Mouse (Mus musculus) adrenal gland (tissue): ENCODE results near the gene Megf9.

Source experiments
- intact Hi-C: fragments of 180-260 bp; cut with DNase I; formaldehyde crosslinking; loops from one replicate; pipeline ENCODE4 v1.15.1; 2025

Gene Megf9

GRCm38 (mm10) chr4:70451750-70452149 lies 83.0 kb downstream of the Megf9 start:
- intact Hi-C loops: loop anchor here (1.0 to 5.0 kb wide), 2 partner anchors 128 to 151 kb away; no protein-coding TSS in a partner anchor

GRCm38 (mm10) chr4:70449668-70450067 lies 85.1 kb downstream of the Megf9 start:
- intact Hi-C loops: loop anchor here (5.0 kb wide), 1 partner anchor 153 kb away; no protein-coding TSS in a partner anchor

GRCm38 (mm10) chr4:70446774-70447173 lies 88.0 kb downstream of the Megf9 start:
- intact Hi-C loops: no loop called here

- intact Hi-C loops: no loop called here
Measured at GRCm38 (mm10) chr4:70420202-70420601, 114.6 kb downstream of the Megf9 start.

- intact Hi-C loops: no loop called here
Measured at GRCm38 (mm10) chr4:70412126-70412525, 122.7 kb downstream of the Megf9 start.

GRCm38 (mm10) chr4:70409994-70410721 lies 124.6 kb downstream of the Megf9 start, which contains the start of gene Cdk5rap2:
Gene Cdk5rap2 (minus strand): TSS chr4:70410443.
- intact Hi-C loops: no loop called here

GRCm38 (mm10) chr4:70409456-70409855 lies 125.3 kb downstream of the Megf9 start:
- intact Hi-C loops: no loop called here

- intact Hi-C loops: no loop called here
Measured at GRCm38 (mm10) chr4:70402109-70402819, 132.5 kb downstream of the Megf9 start.

- intact Hi-C loops: no loop called here
Measured at GRCm38 (mm10) chr4:70399476-70399875, 135.3 kb downstream of the Megf9 start.

- intact Hi-C loops: no loop called here
Measured at GRCm38 (mm10) chr4:70399074-70399473, 135.7 kb downstream of the Megf9 start.

GRCm38 (mm10) chr4:70398088-70398487 lies 136.7 kb downstream of the Megf9 start:
- intact Hi-C loops: no loop called here

GRCm38 (mm10) chr4:70396701-70397100 lies 138.1 kb downstream of the Megf9 start:
- intact Hi-C loops: no loop called here

GRCm38 (mm10) chr4:70394736-70395135 lies 140.1 kb downstream of the Megf9 start:
- intact Hi-C loops: no loop called here

- intact Hi-C loops: no loop called here
Measured at GRCm38 (mm10) chr4:70391760-70392372, 142.9 kb downstream of the Megf9 start.

- intact Hi-C loops: no loop called here
Measured at GRCm38 (mm10) chr4:70391073-70391472, 143.7 kb downstream of the Megf9 start.

- intact Hi-C loops: no loop called here
Measured at GRCm38 (mm10) chr4:70386206-70386605, 148.6 kb downstream of the Megf9 start.

- intact Hi-C loops: no loop called here
Measured at GRCm38 (mm10) chr4:70377359-70377758, 157.4 kb downstream of the Megf9 start.
